Mouse (Mus musculus) heart, adult 11 months (tissue): ENCODE measurements around the gene Myrf.

ENCODE experiments used
- DNase-seq: peaks from one replicate; pipeline ENCODE4 v3.0.0; 2022

Myrf gene

DNA sequence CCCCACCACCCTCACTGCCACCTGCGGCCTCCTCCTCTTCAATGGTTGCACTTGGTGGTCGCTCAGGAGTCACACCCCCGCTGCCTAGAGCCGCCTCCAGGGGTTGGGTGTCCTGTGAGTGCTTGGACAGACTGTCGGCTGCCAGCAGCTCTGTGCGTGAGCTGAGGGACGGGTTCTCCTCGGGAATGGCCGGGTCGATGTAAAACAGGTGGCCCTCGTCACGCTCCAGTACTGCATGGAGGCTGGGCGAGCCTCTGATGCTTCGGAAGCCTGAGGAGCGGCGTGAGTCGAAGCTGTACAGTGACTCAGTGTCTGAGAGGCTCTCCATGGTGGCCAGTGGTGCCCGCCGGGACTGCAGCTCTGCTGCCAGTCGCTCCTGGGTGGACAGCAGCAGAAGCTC is 7.6 kb upstream of the Myrf start:
- DNase-seq, result no peak

DNA sequence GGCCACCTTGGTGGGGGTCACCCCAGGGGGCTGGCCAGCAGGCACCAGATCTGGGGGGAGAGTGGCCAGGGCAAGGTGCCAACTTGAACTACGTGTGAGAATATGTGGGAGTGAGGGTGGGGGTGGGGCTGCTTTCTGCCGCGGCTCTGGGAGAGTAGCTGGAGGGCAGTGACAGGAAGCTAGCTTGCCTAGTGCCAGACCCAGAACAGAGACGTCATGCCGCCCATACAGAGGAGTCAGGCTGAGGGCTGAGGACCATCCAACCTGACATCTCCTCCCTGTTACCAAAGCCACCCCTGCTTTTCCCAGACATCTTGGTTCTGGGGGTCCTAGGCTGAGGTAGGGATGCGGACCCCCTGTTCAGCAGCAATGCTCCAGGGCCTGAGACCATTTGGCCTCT is 6.6 kb upstream of the Myrf start:
- DNase-seq, result no peak

GRCm38 (mm10) chr19:10244183-10244582 is 3.6 kb upstream of the Myrf start:
- no peak for DNase-seq

GRCm38 (mm10) chr19:10242916-10243315 is 2.4 kb upstream of the Myrf start:
- DNase-seq, result no peak

- DNase-seq, result no peak
These were observed 434 bp downstream of the Myrf start for GRCm38 (mm10) chr19:10239975-10240653.

DNA sequence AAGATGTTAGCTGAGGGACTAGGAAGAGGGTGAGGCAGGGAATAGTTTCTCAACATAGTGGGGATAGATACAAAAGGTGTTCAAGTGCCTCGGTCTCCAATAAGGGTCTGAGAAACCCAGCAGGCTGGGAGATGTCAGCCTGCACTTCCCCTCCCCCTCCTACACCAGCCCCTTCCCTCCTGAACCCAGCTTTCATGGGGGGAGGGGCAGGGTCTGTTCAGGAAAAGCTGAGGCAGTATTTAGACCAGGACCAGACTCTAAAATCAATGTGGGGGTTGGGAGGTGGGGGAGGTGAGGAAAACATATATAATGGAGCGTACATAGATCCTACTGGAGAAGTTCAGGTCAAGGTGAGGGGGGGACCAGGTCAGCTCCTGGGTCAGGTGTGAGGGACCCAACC is 1.1 kb downstream of the Myrf start:
- no peak for DNase-seq

DNA sequence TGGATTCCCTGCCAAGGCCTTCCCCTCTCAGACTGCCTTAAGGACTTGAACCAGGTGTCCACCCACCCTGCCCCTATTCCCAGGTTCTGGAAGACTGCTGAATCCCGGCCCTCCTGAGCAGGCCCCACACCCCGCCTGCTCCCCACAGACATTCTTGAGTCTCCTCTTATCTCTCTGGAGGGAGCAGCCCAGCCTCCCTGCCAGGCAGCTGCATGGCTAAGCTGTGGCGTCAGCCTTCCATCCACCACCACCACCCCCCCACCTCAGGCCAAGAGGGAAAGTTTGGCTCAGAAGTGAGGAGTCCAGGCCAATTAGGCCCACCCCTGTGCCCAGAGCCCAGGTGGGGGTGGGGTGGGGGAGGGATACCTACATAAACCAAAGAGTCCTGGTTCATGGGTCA is 2.1 kb downstream of the Myrf start:
- no peak for DNase-seq

- no peak for DNase-seq
These were observed 4.6 kb downstream of the Myrf start for GRCm38 (mm10) chr19:10235784-10236565.

- DNase-seq, result no peak
These were observed 8.1 kb downstream of the Myrf start for GRCm38 (mm10) chr19:10232327-10233017.

DNA sequence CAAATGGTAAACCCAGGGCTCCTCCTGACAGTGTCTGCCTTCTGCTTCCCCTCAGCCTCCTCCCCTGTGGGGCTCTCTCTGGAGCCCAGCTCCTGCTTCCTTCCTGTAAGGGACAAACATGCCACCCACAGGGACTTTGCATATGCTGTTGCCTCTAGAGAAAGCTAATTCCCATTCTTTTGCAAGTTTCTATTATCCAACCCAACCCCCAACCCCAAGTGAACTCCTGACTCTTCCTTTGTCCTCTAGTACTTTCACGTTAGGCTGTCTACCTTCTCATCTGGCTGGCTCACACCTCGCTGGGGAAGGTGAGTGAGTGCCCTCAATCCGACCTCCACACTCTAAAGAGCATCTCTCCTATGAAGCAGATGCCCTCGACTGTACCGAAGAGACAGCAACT is 8.7 kb downstream of the Myrf start:
- no peak for DNase-seq

- no peak for DNase-seq
These were observed 9.5 kb downstream of the Myrf start for GRCm38 (mm10) chr19:10231016-10231415.

DNA sequence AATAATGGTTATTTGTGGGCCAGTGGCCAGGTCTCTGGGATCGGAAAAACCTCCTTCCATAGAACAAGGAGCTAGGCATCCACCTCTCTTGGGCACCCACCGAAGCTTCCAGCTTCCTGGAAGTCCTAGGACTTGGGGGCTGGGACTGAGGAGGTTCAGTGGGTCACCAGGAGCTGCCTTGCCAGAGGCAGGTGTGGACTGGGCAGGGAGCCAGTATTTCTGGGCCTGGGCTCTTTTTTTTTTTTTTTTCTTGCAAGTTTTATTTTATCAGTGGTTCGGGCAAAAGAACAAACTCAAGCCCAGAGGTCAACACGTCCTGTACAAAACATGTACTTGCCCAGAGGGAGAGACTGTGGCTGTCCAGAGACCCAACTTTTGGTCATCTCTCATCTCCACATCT is 14.8 kb downstream of the Myrf start:
- DNase-seq, result no peak

DNA sequence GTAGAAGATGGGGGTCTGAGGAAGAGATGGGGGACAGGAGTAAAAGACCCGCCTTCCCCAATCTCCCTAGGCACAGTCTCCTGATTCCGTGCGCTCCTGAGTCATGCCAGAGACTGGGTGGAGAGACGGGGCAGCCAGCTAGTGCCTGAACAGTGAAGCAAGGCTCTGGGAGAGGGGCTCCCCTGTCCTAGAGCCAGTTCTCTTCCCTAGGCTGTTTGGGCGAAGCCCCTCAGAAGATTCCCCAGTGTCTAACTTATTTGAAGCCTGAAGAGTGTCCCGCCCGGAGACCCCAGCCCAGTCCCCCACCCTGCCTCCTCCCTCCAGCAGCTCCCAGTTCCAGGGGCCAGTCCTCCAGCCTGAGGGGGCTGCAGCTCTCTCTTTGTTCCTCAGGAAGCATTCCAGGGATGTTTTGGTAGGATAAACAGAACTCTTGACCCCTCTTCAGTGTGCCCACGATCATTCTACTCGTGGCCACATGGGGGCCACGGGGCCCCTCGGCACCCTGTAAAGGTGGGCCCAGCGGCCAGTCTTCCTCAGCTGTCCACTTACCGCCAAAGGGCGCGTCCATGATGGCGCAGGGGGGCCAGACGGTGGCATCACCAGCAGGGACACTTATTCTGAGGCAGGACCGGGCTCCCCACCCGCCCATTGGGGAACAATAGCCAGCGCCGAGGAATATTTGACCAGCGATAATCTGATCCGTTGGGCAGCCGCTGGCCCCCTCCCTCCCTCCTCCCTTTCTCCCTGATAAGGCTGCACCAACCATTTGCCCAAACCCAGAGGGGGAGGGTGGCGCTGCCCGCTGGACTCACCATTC is 15.7 kb downstream of the Myrf start:
- no peak for DNase-seq

DNA sequence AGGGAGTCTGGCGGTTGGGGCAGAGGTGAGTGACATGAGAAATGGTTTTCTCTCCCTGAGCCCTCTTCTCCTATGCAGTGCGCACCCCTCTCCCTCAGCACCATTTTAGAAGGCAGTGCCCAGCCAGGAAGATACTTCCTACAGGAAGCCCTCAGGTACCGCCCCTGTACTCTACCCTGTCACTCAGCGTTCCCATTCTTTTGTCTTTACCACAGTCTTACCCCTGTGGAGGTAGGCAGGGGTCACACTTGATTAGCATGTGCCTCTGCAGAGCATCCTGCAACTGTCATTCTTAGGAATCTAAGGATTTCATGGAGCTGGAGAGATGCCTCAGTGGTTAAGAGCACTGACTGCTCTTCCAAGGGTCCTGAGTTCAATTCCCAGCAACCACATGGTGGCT is 17.0 kb downstream of the Myrf start:
- DNase-seq, result no peak

DNA sequence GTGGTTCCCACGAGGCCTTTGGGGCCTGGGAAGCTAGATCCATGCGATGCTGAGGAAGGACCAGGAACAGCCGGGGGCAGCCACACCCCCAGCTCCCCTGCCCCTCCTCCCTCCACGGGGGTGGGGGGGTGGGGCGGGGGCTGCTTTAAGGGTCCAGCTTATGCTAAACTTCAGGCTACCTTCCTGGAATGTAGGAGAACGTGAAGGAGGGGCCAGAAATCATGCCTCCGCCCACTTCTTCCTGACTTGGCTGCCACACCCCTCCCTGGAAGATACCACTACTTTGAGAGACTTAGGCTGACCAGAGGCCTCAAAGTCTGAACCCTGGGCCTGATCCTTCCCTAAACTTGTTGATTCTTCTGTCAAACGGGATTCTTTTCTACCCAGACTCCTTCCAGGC is 17.9 kb downstream of the Myrf start:
- DNase-seq, result no peak

DNA sequence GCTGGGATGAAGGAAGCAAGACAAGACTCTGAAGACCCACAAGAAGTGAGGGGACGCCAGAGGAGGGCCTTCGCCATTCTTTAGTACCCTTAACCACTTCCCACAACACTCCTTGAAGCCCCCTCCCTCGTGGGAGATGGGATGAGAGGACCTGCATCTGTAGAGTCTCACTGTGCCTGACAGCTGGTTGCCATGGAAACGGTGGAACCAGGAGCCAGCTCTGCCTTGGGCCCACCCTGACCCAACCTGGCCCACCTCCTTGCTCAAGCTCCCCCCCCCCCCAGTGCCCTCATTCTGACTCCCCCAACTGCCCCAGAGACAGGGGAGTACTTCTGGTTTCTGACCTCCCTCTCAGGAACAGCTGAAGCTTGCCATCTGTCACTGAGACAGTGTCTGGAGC is 19.0 kb downstream of the Myrf start:
- no peak for DNase-seq

DNA sequence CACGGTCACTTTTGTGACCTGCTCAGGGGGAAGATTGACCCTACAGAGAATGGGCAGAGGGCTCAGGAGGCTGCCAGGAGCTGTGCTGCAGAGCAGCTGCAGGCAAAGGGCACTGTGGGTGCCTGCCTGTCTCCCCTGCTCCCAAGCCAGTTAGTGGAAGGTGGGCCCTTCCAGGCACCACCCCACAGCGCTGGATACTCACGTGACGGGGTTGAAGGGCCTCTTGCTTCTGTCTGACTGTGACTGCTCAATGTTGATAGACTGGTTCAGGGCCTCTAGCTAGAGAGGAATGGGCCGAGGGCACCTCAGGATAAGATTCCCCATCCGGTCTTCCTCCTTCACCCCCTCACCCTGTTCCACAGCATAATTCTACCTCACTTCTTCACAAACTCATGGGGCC is 21.0 kb downstream of the Myrf start:
- DNase-seq, result no peak

GRCm38 (mm10) chr19:10219108-10219507 is 21.4 kb downstream of the Myrf start:
- DNase-seq, result no peak

DNA sequence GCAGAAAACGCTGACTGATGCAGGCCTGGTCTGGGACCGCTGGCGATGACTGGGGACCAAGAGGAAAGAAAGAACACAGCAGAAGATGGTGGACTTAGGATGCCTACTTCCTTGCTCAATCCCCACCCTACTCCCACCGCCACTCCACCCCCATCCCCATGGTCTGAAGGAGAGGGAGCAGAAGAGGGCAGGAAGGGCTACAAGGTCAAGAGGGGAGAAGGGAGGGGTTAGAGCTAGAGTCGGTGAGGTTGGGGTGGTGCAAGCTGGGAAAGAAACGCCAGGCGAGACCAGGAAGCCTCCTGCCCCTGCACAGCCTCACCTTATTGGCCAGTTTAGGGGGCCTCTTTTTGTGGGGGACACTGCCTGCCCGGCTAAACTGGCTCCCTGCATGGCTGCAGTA is 24.4 kb downstream of the Myrf start:
- DNase-seq, result no peak

DNA sequence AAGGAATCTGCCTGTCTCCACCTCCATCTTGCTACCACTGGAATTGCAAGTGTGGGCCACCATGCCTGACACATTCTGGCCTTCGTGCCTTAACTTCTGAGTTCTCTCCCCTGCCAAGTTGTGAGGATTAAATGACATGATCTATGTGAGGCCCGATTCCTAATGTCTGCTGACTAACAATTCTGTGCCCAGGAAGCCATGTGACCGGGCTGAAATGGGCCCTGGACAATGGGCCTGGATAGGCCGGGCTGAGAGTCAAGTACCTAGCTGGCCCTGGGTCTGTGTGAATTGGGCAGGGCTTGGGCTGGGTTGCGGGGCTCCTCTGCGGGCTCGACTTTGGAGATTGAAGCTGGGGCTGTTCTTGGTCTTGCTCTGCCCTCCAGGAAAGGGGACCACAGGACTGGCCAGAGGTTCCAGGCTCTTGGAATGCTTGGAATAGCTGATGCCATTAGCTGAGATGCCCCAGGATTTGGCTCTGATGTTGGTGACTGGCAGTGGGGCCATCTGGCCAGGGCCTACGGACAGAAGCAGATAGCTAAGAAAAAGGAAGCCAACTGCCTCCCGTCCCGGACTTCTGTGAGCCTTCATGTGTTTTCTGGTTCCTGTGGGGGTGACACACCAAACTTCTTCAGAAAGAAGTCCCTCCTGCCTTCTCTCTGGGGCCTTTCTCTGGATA is 26.6 kb downstream of the Myrf start:
- DNase-seq, result peak; percentile 98

DNA sequence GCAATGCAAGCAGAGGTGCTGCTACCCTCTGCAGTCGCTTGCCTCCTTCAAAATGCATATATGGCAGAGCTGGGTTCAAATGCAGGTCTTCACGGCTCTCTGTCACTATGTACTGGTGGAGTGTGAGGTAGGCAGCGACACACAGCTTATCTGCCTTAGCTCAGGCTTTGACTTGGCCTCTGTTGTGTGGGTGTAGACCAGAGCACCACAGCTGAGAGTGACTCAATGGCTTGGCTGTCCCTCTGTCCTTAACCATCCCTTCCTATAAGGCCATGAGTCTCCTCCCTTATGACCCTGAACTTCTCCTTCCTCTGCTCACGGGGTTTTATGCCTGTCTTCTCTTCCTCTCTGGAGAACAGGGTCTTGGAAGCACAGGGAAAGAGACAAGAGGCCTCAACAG is 29.7 kb downstream of the Myrf start:
- no peak for DNase-seq

- peak; percentile 97 for DNase-seq
These were observed 31.7 kb downstream of the Myrf start for GRCm38 (mm10) chr19:10208851-10209250.

DNA sequence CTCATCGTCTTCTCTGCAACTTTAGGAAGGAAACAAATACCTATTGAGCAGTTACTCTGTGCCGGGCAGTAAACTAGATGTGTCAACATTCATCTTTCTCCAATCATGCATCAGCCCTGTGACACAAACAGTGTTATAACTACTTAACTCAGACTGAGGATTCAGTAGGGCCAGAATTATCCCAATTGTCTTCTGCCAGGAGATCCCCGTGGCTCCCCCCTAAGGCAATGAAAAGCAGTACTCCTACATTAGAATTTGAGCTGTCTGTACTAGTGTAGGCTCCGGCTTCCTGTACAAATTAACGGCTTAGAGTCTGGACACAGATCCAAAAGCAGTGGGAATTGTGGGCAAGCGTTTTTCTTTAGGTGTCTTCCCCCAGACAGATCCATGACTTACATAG is 35.5 kb downstream of the Myrf start:
- no peak for DNase-seq
